Mouse (Mus musculus): ENCODE measurements around the gene Faah.

Faah gene

GRCm38 (mm10) chr4:116017902-116018746 lies at the start of gene Faah:
Faah (minus strand) TSS chr4:116017926.
- no peak for DNase-seq

GRCm38 (mm10) chr4:116063855-116064254 lies 46.1 kb upstream of the Faah start:
- DNase-seq, result no peak

- DNase-seq, result no peak
These were observed 41.4 kb upstream of the Faah start for GRCm38 (mm10) chr4:116059012-116059726.

- DNase-seq, result no peak
These were observed 39.8 kb upstream of the Faah start for GRCm38 (mm10) chr4:116057559-116057958.

- DNase-seq, result peak; percentile 93
These were observed 35.8 kb upstream of the Faah start, which contains the start of gene Nsun4 for GRCm38 (mm10) chr4:116053399-116053961. Nsun4 (minus strand) TSS chr4:116053876.

- DNase-seq, result no peak
These were observed 35.0 kb upstream of the Faah start for GRCm38 (mm10) chr4:116052526-116053293.

GRCm38 (mm10) chr4:116049211-116049610 lies 31.5 kb upstream of the Faah start:
- DNase-seq, result no peak

- no peak for DNase-seq
These were observed 30.6 kb upstream of the Faah start for GRCm38 (mm10) chr4:116048130-116048920.

GRCm38 (mm10) chr4:116047681-116048080 lies 30.0 kb upstream of the Faah start:
- no peak for DNase-seq

GRCm38 (mm10) chr4:116046604-116047003 lies 28.9 kb upstream of the Faah start:
- DNase-seq, result no peak

GRCm38 (mm10) chr4:116042186-116042585 lies 24.5 kb upstream of the Faah start:
- no peak for DNase-seq

GRCm38 (mm10) chr4:116040466-116040865 lies 22.7 kb upstream of the Faah start:
- DNase-seq, result no peak

- peak; percentile 75 for DNase-seq
These were observed 15.6 kb upstream of the Faah start for GRCm38 (mm10) chr4:116033374-116033773.

GRCm38 (mm10) chr4:116032906-116033305 lies 15.2 kb upstream of the Faah start:
- no peak for DNase-seq

- DNase-seq, result peak; percentile 84
These were observed 325 bp downstream of the Faah start for GRCm38 (mm10) chr4:116017300-116017901.

GRCm38 (mm10) chr4:116016862-116017299 lies 845 bp downstream of the Faah start:
- DNase-seq, result no peak

- no peak for DNase-seq
These were observed 1.3 kb downstream of the Faah start for GRCm38 (mm10) chr4:116016396-116016795.

GRCm38 (mm10) chr4:116015996-116016395 lies 1.7 kb downstream of the Faah start:
- peak; percentile 79 for DNase-seq

- no peak for DNase-seq
These were observed 2.2 kb downstream of the Faah start for GRCm38 (mm10) chr4:116015502-116015901.

- DNase-seq, result no peak
These were observed 7.5 kb downstream of the Faah start for GRCm38 (mm10) chr4:116010186-116010585.

- DNase-seq, result no peak
These were observed 16.5 kb downstream of the Faah start for GRCm38 (mm10) chr4:116001206-116001605.

Data from right cerebral cortex, adult 18-20 months (tissue).